ENCODE assay signal across 28 mouse cellular contexts in the genomic region with DNA sequence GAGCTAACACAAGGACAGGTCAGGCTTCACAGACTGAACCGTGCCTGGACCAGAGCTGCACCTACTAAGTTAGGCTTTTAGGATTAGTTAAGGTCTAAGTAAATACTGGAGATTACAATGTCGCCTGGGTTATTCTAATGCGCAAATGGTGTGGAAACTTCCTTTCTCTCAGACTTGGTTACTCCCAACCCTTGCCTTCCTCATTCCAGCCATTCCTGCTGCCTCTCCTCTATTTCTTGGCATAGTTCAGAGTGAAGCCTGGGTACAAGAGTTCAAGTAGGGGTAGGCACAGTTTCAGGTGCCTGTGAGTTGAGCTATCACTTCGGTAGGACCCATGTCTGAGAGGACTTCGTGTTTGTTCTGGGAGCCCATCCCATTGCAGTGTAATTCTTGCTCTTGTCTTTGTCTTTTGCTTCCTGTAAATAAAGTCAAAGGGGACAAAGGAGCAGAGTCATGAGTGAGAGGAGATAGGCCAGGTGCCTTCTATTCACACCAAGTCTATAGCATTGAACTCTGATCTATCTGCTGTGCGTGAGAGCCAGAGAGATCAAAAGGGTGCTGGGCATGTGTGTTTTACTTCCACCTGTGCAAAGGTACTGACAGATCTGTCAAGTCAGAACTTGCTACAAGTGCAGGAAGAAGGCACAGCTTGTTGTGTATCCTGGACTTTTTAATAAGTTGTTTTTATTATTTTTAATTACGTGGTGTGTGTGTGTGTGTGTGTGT.
DNase-seq lines count a peak whose midpoint lies in the region; ATAC-seq lines count a peak whose summit lies in the region.
"Had no signal": no experiment of that assay in that cellular context is flagged by ENCODE, and none has a peak within 500 bp of the region (broad histone marks: within the 10 kb centered on the region; RNA-seq: fewer than 3 reads in every experiment).

No protein-coding gene starts in this region.

- no peaks in the 10 kb centered on the region for H3K36me3 ChIP-seq in intestine, embryonic 16.5 days (ENCODE audit: control insufficient read depth, insufficient read depth, low read length)
- no peaks in the 10 kb centered on the region for H3K36me3 ChIP-seq in stomach, embryonic 15.5 days
- no peaks in the 10 kb centered on the region for H3K36me3 ChIP-seq in hindbrain, embryonic 14.5 days (replicated peaks; ENCODE audit: control insufficient read depth, insufficient read depth)
- H3K36me3 ChIP-seq: heart, embryonic 10.5 days; hindbrain, embryonic 12.5 days; limb, embryonic 10.5 days; limb, embryonic 15.5 days; liver, embryonic 13.5 days; neural tube, embryonic 15.5 days had no signal

- peak; percentile 62 for ATAC-seq in intestine, embryonic 16.5 days
- peak; percentile 73 for ATAC-seq in stomach, embryonic 15.5 days (ENCODE audit: insufficient read depth, low FRiP score, low read depth)
- no peak for ATAC-seq in hindbrain, embryonic 14.5 days (ENCODE audit: low FRiP score)
- ATAC-seq: forebrain, embryonic 13.5 days had no signal

- no peak overlapping the region for H3K27ac ChIP-seq in intestine, embryonic 16.5 days (ENCODE audit: low read length)
- peak overlapping the region; percentile 22; the same call in 1 of the 2 replicates for H3K27ac ChIP-seq in stomach, embryonic 15.5 days
- no peak overlapping the region for H3K27ac ChIP-seq in hindbrain, embryonic 14.5 days
- H3K27ac ChIP-seq: forebrain, embryonic 13.5 days; heart, embryonic 10.5 days; hindbrain, embryonic 12.5 days; limb, embryonic 10.5 days; liver, embryonic 13.5 days; neural tube, embryonic 15.5 days had no signal

- no peaks in the 10 kb centered on the region for H3K9me3 ChIP-seq in intestine, embryonic 16.5 days (ENCODE audit: control insufficient read depth, low read length)
- no peaks in the 10 kb centered on the region for H3K9me3 ChIP-seq in stomach, embryonic 15.5 days
- H3K9me3 ChIP-seq in hindbrain, embryonic 14.5 days (ENCODE audit: control insufficient read depth, low read length) = no peaks in the 10 kb centered on the region
- H3K9me3 ChIP-seq: forebrain, embryonic 13.5 days; heart, embryonic 10.5 days; hindbrain, embryonic 12.5 days; limb, embryonic 10.5 days; limb, embryonic 15.5 days; liver, embryonic 13.5 days; megakaryocyte, embryonic 14.5 days; neural tube, embryonic 15.5 days had no signal

- H3K9ac ChIP-seq in intestine, embryonic 16.5 days (ENCODE audit: low read depth, low read length) = no peak overlapping the region
- H3K9ac ChIP-seq in stomach, embryonic 15.5 days = no peak overlapping the region
- H3K9ac ChIP-seq in hindbrain, embryonic 14.5 days = no peak overlapping the region
- H3K9ac ChIP-seq: forebrain, embryonic 13.5 days; hindbrain, embryonic 12.5 days; limb, embryonic 15.5 days; liver, embryonic 13.5 days; lung, embryonic 14.5 days; neural tube, embryonic 15.5 days had no signal

- H3K27me3 ChIP-seq in intestine, embryonic 16.5 days (replicated peaks; ENCODE audit: control insufficient read depth, insufficient read depth, low read length) = no peaks in the 10 kb centered on the region
- no peaks in the 10 kb centered on the region for H3K27me3 ChIP-seq in stomach, embryonic 15.5 days (replicated peaks)
- H3K27me3 ChIP-seq in hindbrain, embryonic 14.5 days (ENCODE audit: control insufficient read depth, insufficient read depth, low read length) = no peaks in the 10 kb centered on the region
- H3K27me3 ChIP-seq: forebrain, embryonic 13.5 days; hindbrain, embryonic 12.5 days; limb, embryonic 15.5 days; liver, embryonic 13.5 days; megakaryocyte, embryonic 14.5 days; neural tube, embryonic 15.5 days had no signal

- H3K4me2 ChIP-seq in intestine, embryonic 16.5 days (ENCODE audit: low read depth, low read length) = no peak overlapping the region
- no peak overlapping the region for H3K4me2 ChIP-seq in stomach, embryonic 15.5 days
- H3K4me2 ChIP-seq in hindbrain, embryonic 14.5 days (replicated peaks) = no peak overlapping the region
- H3K4me2 ChIP-seq: forebrain, embryonic 13.5 days; hindbrain, embryonic 12.5 days; limb, embryonic 15.5 days; liver, embryonic 13.5 days; lung, embryonic 14.5 days; neural tube, embryonic 15.5 days had no signal

- H3K4me1 ChIP-seq in intestine, embryonic 16.5 days (ENCODE audit: control insufficient read depth, insufficient read depth, low read length) = peaks cover 5% of the 10 kb centered on the region; the same call in 1 of the 2 replicates
- H3K4me1 ChIP-seq in stomach, embryonic 15.5 days = no peaks in the 10 kb centered on the region
- no peaks in the 10 kb centered on the region for H3K4me1 ChIP-seq in hindbrain, embryonic 14.5 days (replicated peaks; ENCODE audit: control insufficient read depth, insufficient read depth, low read length)
- H3K4me1 ChIP-seq: liver, embryonic 13.5 days; megakaryocyte, embryonic 14.5 days; neural tube, embryonic 15.5 days had no signal

- no peak overlapping the region for H3K4me3 ChIP-seq in intestine, embryonic 16.5 days (ENCODE audit: low read length)
- H3K4me3 ChIP-seq in stomach, embryonic 15.5 days (replicated peaks) = no peak overlapping the region
- H3K4me3 ChIP-seq in hindbrain, embryonic 14.5 days (replicated peaks; ENCODE audit: low read length) = no peak overlapping the region
- H3K4me3 ChIP-seq: forebrain, embryonic 13.5 days; heart, embryonic 10.5 days; hindbrain, embryonic 12.5 days; limb, embryonic 10.5 days; limb, embryonic 15.5 days; liver, embryonic 13.5 days; megakaryocyte, embryonic 14.5 days; neural tube, embryonic 15.5 days had no signal

- DNase-seq in lung, adult 18-20 months = peak; percentile 26 to 52
- DNase-seq in lung, postnatal 14 days = no peak
- DNase-seq in R1 (ENCODE audit: low read depth, low spot score) = peak; percentile 46
- no peak for DNase-seq in hindbrain, embryonic 14.5 days (ENCODE audit: low spot score)
- no peak for DNase-seq in thymus, postnatal 0 days (ENCODE audit: low spot score)
- DNase-seq: adrenal gland, postnatal 25 days; B cell, adult 2 months; cerebellum, adult 18-20 months; cerebellum, postnatal 10 days; gastrocnemius, postnatal 10 days; heart, postnatal 36 days; kidney, adult 18-20 months; kidney, postnatal 4 days; liver, embryonic 13.5 days; lung, embryonic 14.5 days; midbrain, embryonic 14.5 days; right cerebral cortex, postnatal 25 days; thymus, adult 2 months; thymus, postnatal 4 days had no signal

- WGBS in intestine, embryonic 16.5 days = 64% methylated on average over 7 of the region's 7 CpGs
- WGBS in stomach, embryonic 15.5 days = 60% methylated on average over 7 of the region's 7 CpGs
- WGBS in hindbrain, embryonic 14.5 days = 84% methylated on average over 7 of the region's 7 CpGs

Comparison
In these comparisons a context has a peak if more than half of its experiments do, and no peak if none do; other contexts are left out.
1. DNase-seq: peak in lung, adult 18-20 months (2 of 2) and R1 (single experiment); none in lung, postnatal 14 days (single experiment), hindbrain, embryonic 14.5 days (single experiment) and thymus, postnatal 0 days (single experiment).